Mouse (Mus musculus) hindbrain, embryonic 14.5 days (tissue): ENCODE results near the gene Ptn. TPM values are rescaled to one million over a fixed set of nuclear protein-coding genes. Genes with fewer than 3 reads are reported as not detected.

Experiments used
- ATAC-seq: fragments of 200-750 bp; cut with Nextera tagmentation; 2 replicates; pipeline ENCODE4 v1.8.0; 2017; ENCODE audit warnings: moderate number of reproducible peaks, mild to moderate bottlenecking, moderate TSS enrichment, moderate library complexity; ENCODE audit not compliant: low FRiP score
- DNase-seq: peaks from one replicate; pipeline ENCODE4 v3.0.0-alpha.2; 2015; ENCODE audit warnings: low spot score
- H3K27ac ChIP-seq: fragments of 300-500 bp; sonication (generic); 2 replicates; pipeline ENCODE4 v1.5.1; 2014; ENCODE audit warnings: mild to moderate bottlenecking, moderate library complexity
- H3K27me3 ChIP-seq: fragments of 300-500 bp; sonication (generic); 2 replicates; pipeline ENCODE4 v1.6.1; 2014; ENCODE audit warnings: mild to moderate bottlenecking, low read length, mixed read lengths; ENCODE audit not compliant: control insufficient read depth, insufficient read depth
- H3K36me3 ChIP-seq: fragments of 300-500 bp; sonication (generic); replicated peaks from 2 replicates; pipeline ENCODE4 v1.6.1; 2014; ENCODE audit not compliant: control insufficient read depth, insufficient read depth
- H3K4me1 ChIP-seq: fragments of 300-500 bp; sonication (generic); replicated peaks from 2 replicates; pipeline ENCODE4 v1.6.1; 2014; ENCODE audit warnings: antibody characterized with exemption, low read length, mixed read lengths; ENCODE audit not compliant: control insufficient read depth, insufficient read depth
- H3K4me2 ChIP-seq: fragments of 300-500 bp; sonication (generic); replicated peaks from 2 replicates; pipeline ENCODE4 v1.6.1; 2014; ENCODE audit warnings: mild to moderate bottlenecking, moderate library complexity
- H3K4me3 ChIP-seq: fragments of 300-500 bp; sonication (generic); replicated peaks from 2 replicates; pipeline ENCODE4 v1.5.1; 2014; ENCODE audit warnings: mild to moderate bottlenecking, low read length
- H3K9ac ChIP-seq: fragments of 300-500 bp; sonication (generic); 2 replicates; pipeline ENCODE4 v1.6.1; 2014
- H3K9me3 ChIP-seq: fragments of 300-500 bp; sonication (generic); 2 replicates; pipeline ENCODE4 v1.6.1; 2016; ENCODE audit warnings: low read length; ENCODE audit not compliant: control insufficient read depth
- WGBS: fragments of 180-500 bp; shearing (Covaris S2); extraction: QIAGEN DNeasy Blood & Tissue Kit; methylation state at CpG from one replicate; pipeline ENCODE4 v1.1.7; 2014; 5-methylcytosine and 5-hydroxymethylcytosine counted together
- polyA plus RNA-seq: library from polyadenylated mRNA; unstranded; fragments of >200 nt; fragmentation: Nextera tagmentation; extraction: Ambion mirVana; gene quantifications from 2 replicates; pipeline ENCODE4 v1.2.1, GENCODE M21; 2014

Gene Ptn
- polyA plus RNA-seq, 1 experiment from 2014 or later, result 732 TPM

GRCm38 (mm10) chr6:36806906-36807305 is 3.1 kb downstream of the Ptn start:
- Histone ChIP-seq H3K9ac (peak overlapping the region; percentile 11; the same call in 1 of the 2 replicates), H3K4me1 (peaks cover 35% of the 10 kb centered on the region)

GRCm38 (mm10) chr6:36800309-36800946 is 9.6 kb downstream of the Ptn start:
- no peak for DNase-seq
- H3K9ac ChIP-seq, result no peak overlapping the region
- H3K27ac ChIP-seq, result peak overlapping the region; percentile 47; the same call in 1 of the 2 replicates
- WGBS, result 62% methylated on average over 5 of the region's 5 CpGs
- H3K9me3 ChIP-seq, result no peaks in the 10 kb centered on the region
- no peak overlapping the region for H3K4me3 ChIP-seq
- H3K4me2 ChIP-seq, result peak overlapping the region; percentile 16
- 0 out of 2 replicates have a peak, but pooled peaks cover 9% of the 10 kb centered on the region for H3K36me3 ChIP-seq
- H3K27me3 ChIP-seq, result no peaks in the 10 kb centered on the region
- H3K4me1 ChIP-seq, result peaks cover 16% of the 10 kb centered on the region
- ATAC-seq, result peak; percentile 62; the same call in 1 of the 2 replicates

More at GRCm38 (mm10) chr6:36806906-36807305, 3.1 kb downstream of the Ptn start:
- ATAC-seq (no peak), DNase-seq (no peak)
- Histone ChIP-seq H3K36me3 (peaks cover 11% of the 10 kb centered on the region; the same call in 1 of the 2 replicates), H3K4me3 (peak overlapping the region; percentile 63), H3K9me3 (no peaks in the 10 kb centered on the region), H3K27me3 (no peaks in the 10 kb centered on the region), H3K4me2 (peak overlapping the region; percentile 70), H3K27ac (no peak overlapping the region)
- 76% methylated on average over 6 of the region's 6 CpGs for WGBS

GRCm38 (mm10) chr6:36797066-36797655 is 12.9 kb downstream of the Ptn start:
- no peak for DNase-seq

GRCm38 (mm10) chr6:36794535-36794934 is 15.5 kb downstream of the Ptn start:
- Histone ChIP-seq H3K4me3 (no peak overlapping the region), H3K4me1 (peaks cover 19% of the 10 kb centered on the region), H3K36me3 (no peaks in the 10 kb centered on the region), H3K4me2 (no peak overlapping the region), H3K9me3 (no peaks in the 10 kb centered on the region), H3K9ac (no peak overlapping the region), H3K27ac (no peak overlapping the region), H3K27me3 (no peaks in the 10 kb centered on the region)
- WGBS, result 78% methylated on average over 4 of the region's 4 CpGs
- ATAC-seq, result no peak
- no peak for DNase-seq

More at GRCm38 (mm10) chr6:36797066-36797655, 12.9 kb downstream of the Ptn start:
- no peaks in the 10 kb centered on the region for H3K9me3 ChIP-seq
- 0 out of 2 replicates have a peak, but pooled peaks cover 6% of the 10 kb centered on the region for H3K36me3 ChIP-seq
- peaks cover 12% of the 10 kb centered on the region for H3K4me1 ChIP-seq
- ATAC-seq, result peak; percentile 44; the same call in 1 of the 2 replicates
- H3K4me3 ChIP-seq, result no peak overlapping the region
- no peaks in the 10 kb centered on the region for H3K27me3 ChIP-seq
- H3K27ac ChIP-seq, result peak overlapping the region; percentile 70
- 15% methylated on average over 3 of the region's 3 CpGs for WGBS
- H3K9ac ChIP-seq, result no peak overlapping the region
- no peak overlapping the region for H3K4me2 ChIP-seq

GRCm38 (mm10) chr6:36793775-36794174 is 16.2 kb downstream of the Ptn start:
- Histone ChIP-seq H3K4me1 (peaks cover 26% of the 10 kb centered on the region), H3K36me3 (no peaks in the 10 kb centered on the region), H3K4me3 (no peak overlapping the region), H3K27ac (peak overlapping the region; percentile 44), H3K9me3 (no peaks in the 10 kb centered on the region), H3K9ac (no peak overlapping the region), H3K4me2 (no peak overlapping the region), H3K27me3 (no peaks in the 10 kb centered on the region)
- WGBS, result 57% methylated on average over 5 of the region's 5 CpGs
- ATAC-seq (peak; percentile 51; the same call in 1 of the 2 replicates), DNase-seq (no peak)

GRCm38 (mm10) chr6:36789261-36789660 is 20.8 kb downstream of the Ptn start:
- H3K4me3 ChIP-seq, result no peak overlapping the region
- H3K4me2 ChIP-seq, result peak overlapping the region; percentile 26; the same call in 1 of the 2 replicates
- 0 out of 2 replicates have a peak overlapping the region, but pooled peaks have one; percentile 66 for H3K27ac ChIP-seq
- DNase-seq, result no peak
- peaks cover 46% of the 10 kb centered on the region for H3K4me1 ChIP-seq
- H3K36me3 ChIP-seq, result no peaks in the 10 kb centered on the region; the same call in 1 of the 2 replicates
- H3K9ac ChIP-seq, result no peak overlapping the region
- no peak for ATAC-seq
- 40% methylated on average over 4 of the region's 4 CpGs for WGBS
- H3K27me3 ChIP-seq, result no peaks in the 10 kb centered on the region
- H3K9me3 ChIP-seq, result no peaks in the 10 kb centered on the region

- Histone ChIP-seq H3K4me3 (no peak overlapping the region), H3K4me1 (peaks cover 46% of the 10 kb centered on the region), H3K9me3 (no peaks in the 10 kb centered on the region), H3K27me3 (no peaks in the 10 kb centered on the region), H3K4me2 (peak overlapping the region; percentile 26), H3K36me3 (no peaks in the 10 kb centered on the region; the same call in 1 of the 2 replicates), H3K27ac (peak overlapping the region; percentile 66), H3K9ac (no peak overlapping the region)
- 24% methylated on average over 12 of the region's 12 CpGs for whole genome bisulfite sequencing
- ATAC-seq (peak; percentile 67), DNase-seq (no peak)
Measured at GRCm38 (mm10) chr6:36788576-36789191, 21.3 kb downstream of the Ptn start.

GRCm38 (mm10) chr6:36784682-36785208 is 25.3 kb downstream of the Ptn start:
- Histone ChIP-seq H3K4me1 (peaks cover 41% of the 10 kb centered on the region), H3K4me3 (no peak overlapping the region), H3K27me3 (no peaks in the 10 kb centered on the region), H3K27ac (peak overlapping the region; percentile 66), H3K4me2 (no peak overlapping the region), H3K36me3 (peaks cover 4% of the 10 kb centered on the region; the same call in 1 of the 2 replicates), H3K9me3 (no peaks in the 10 kb centered on the region), H3K9ac (no peak overlapping the region)
- peak; percentile 56; the same call in 1 of the 2 replicates for ATAC-seq
- WGBS, result 35% methylated on average over 3 of the region's 3 CpGs
- DNase-seq, result no peak

GRCm38 (mm10) chr6:36782481-36782880 is 27.5 kb downstream of the Ptn start:
- Histone ChIP-seq H3K27ac (peak overlapping the region; percentile 32; the same call in 1 of the 2 replicates), H3K9me3 (no peaks in the 10 kb centered on the region), H3K36me3 (peaks cover 4% of the 10 kb centered on the region; the same call in 1 of the 2 replicates), H3K4me3 (no peak overlapping the region), H3K4me2 (no peak overlapping the region), H3K9ac (no peak overlapping the region), H3K27me3 (no peaks in the 10 kb centered on the region), H3K4me1 (peaks cover 44% of the 10 kb centered on the region)
- 65% methylated on average over 4 of the region's 4 CpGs for WGBS
- no peak for ATAC-seq
- DNase-seq, result no peak
